Mouse (Mus musculus): ENCODE measurements around the gene Dimt1.
"Not testable (repeated sequence)": the region's sequence is repeated elsewhere in the genome, so short reads cannot be mapped to it uniquely, and the experiment has no call there.

The Dimt1 gene

DNA sequence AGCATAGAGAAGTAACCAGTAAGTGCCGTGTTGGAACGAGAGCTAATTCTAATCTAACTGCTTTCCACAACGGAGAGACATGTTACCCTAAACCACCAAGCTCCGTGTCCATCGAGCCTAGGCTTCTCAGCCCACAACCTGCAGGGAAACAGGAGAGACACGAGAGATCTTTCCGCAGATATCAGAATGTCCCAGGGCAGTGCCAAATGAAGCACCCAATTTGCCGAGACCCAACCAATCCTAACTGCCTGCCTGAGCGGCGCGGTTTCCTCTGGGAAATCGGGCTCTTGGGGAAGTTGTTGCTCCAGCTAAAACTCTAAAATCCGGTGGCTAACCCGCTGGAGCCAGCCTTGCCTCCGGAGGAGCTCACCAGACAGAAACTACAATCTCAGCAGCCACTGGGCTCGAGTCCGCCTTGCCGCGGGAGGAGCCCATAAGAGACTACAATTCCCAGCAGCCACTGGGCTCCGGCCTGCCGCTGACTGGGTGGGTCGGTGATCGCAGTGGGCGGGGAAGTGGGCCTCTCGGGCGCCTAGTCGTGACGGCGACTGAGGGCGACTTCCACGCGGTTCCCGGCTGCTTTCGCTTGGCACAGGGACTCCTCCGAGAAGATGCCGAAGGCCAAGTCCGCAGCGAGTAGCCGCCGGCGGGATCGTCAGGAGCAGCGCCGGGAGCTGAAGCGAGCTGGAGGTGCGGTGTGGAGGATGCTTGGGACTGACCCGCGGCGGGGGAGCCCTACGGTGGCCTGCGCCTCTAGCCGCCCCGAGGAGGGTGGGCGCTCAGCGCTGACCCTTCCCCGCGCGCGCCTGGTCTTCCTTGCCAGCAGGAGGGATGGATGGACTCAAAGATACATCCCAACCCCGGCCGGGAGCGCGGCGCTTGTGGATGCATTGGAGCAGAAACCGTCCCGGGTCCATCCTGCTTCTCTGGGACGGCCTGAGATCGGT is at the start of gene Dimt1:
Gene Dimt1, plus strand, starts transcription at position 534 of the 947 bp plus-strand sequence.
- peak; percentile 83 for DNase-seq (ENCODE audit: low read depth, low spot score)

DNA sequence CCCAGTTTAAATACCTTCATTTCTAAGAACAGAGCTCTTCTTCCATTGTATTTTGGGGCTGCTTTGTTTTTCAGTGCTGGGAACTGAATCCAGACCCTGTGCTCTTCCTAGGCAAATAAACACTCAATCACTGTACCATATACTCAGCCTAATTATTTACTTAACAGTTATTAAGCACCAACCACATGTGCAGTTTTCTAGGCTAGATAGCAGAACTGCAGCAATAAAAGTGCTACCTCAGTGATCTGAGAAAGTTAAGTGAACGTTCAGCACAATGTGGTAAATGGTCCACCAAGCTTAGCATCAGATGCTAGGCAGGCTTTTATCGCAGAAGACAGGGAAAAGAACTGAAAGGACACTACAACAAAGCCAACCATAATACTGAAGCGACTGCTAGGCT is 42.3 kb upstream of the Dimt1 start:
- DNase-seq (ENCODE audit: low read depth, low spot score) = no peak

DNA sequence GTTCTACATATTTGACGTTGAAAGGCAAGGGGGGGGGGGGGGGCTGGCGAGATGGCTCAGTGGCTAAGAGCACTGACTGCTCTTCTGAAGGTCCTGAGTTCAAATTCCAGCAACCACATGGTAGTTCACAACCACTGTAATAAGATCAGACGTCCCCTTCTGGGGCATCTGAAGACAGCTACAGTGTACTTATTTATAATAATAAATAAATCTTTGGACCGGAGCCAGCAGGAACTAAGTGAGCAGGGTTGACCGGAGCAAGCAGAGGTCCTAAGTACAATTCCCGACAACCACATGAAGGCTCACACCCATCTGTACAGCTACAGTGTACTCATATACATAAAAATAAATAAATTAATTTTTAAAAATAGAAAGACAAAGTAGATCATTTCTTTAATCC is 41.8 kb upstream of the Dimt1 start:
- DNase-seq (ENCODE audit: low read depth, low spot score) = not testable (repeated sequence)

DNA sequence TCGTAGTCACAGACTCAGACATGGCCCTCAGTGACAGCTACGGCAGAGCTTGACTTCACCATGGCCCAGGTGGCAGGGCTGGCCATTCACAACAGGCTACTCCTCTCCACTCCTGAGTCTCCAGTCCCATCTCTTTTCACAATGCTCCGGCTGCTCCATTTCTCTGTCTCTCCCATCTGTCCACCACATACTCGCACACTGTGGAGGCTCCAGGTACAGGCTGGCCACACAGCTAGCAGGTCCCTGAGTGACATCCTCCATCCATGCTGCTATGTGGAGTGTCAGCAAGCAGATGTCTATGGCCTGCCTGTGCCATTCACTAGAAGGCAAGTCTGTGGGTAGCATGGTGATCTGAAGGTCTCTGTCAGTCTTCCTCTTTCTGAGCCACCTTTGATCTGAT is 39.7 kb upstream of the Dimt1 start:
- DNase-seq (ENCODE audit: low read depth, low spot score) = no peak

DNA sequence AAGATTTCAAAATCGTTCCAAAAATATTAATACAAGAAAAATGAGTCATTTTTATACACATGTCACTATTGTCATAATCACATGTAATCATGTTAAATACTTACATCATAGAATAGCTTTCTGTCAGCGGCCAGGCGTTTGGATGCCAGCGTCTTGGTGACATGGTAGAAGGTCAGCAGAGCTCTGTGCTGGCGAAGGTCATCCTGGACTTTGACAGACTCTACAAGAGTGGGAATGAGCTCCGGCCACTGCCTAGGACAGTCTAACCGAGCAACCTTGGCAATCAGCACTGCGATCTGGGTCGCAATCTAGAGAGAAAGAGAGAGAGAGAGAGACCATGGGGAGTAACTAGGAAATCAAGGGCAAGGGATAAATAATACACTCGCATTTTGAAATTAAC is 36.8 kb upstream of the Dimt1 start:
- DNase-seq (ENCODE audit: low read depth, low spot score) = no peak

DNA sequence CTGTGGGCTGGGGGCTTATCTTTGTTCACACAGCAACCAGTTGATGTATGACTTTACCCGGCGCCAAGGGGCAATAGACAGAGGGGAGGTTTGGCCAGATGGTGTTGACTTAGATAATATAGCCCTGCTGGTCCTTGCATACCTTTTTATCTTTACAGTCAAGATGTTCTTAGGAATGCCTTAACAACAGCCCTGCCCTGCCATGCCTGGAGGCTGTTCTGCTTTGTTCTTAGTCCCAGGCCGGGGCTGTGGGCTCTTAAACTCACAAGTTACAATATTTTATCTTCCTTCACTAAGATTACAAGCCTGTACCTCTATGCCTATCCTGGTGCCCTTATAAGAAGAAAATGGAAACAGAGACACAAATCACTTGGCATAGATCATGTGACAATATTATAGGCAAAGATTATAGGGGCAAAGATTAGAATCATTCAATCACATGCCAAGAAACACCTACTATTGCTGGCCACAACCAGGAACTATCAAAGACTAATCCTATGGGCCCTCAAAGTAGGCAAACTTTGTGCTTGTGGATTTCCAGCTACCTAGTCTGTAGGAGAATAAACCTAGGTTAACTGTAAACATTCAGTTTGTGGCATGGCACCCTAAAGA is 33.7 kb upstream of the Dimt1 start:
- no peak for DNase-seq (ENCODE audit: low read depth, low spot score)

DNA sequence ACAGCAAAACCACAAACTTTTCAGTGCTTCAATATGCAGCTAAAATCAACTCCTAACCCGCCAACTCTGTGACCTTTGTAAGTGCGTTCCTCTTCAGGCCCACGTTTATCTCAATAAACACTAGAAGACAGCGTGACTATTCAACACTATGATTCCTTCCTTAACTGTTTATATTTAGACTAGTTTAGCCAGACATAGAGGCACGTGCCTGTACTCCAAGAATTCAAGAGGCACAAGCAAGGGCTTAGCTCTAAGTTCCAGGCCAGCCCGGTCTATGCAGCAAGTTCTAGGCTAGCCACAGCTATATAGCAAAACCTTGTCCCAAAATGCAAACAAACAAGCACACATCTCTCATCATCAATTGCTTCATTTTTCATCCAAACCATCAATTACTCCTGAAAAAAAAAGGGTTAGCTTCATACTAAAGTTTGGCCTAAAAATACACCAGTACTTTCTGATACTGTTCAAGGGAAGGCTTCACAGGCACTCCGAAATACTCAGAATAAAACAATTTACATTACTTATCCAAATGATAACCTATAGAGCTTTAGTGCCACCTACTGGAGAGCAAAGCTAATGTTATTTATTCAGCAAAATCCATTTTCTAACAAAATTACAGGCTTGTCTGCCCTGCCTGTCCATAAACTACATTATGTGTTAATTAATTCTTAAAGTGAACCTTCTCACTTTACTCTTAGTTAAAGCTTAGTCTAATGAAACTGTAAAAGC is 28.4 kb upstream of the Dimt1 start:
- peak; percentile 40 for DNase-seq (ENCODE audit: low read depth, low spot score)

DNA sequence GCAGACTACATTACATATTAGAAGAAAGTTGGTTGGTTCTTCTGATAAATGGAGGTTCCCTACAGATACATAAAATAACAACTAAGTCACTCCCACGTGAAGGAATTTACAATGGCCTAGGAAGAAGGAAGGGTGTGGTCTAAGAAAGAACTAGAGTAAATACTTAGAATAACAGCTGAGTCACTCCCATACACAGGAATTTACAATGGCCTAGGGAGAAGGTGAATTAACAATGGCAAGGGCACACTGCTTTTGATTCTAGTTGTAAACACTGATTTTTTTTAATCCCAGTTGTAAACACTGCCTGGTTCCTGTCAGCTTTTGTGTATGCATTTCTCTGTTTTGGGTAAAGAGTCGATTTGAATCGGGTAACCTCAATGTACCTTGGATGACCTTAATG is 21.0 kb upstream of the Dimt1 start:
- DNase-seq (ENCODE audit: low read depth, low spot score) = not testable (repeated sequence)

DNA sequence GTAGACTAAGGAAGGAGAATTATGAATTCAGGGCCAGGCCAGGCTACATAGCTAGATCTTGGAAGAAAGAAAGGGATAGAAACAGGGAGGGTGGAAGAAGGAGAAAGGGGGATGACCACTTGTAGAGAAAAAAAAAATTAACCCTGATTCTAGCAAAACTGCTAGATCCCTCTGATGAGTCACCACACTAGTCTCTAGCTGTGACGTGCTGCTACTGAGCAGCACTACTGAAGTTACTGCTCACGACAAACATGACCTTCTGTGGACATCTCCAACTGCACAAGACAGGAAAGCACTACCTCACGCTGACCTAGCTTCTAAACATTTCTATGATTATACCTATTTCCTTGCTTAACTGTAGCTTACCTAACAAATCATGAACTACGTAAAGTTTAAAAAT is 18.6 kb upstream of the Dimt1 start:
- no peak for DNase-seq (ENCODE audit: low read depth, low spot score)

DNA sequence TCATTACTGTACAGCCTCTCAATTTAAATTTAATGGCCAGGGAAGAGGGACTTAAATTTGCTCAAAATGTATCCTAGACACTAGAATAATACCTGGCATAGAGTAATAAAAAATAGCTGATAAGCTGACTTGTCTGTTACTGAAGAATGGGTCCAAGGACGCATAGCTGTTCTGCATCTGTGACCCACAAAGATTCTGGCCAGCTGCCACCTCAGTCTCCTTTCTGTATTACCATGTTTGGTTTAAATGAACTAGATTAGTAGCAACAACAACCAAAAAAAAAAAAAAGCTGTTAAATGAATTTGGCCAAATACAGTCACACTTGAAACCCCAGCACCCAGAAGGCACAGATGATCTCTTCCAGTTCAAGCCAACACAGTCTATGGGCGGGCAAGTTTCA is 17.7 kb upstream of the Dimt1 start:
- no peak for DNase-seq (ENCODE audit: low read depth, low spot score)

DNA sequence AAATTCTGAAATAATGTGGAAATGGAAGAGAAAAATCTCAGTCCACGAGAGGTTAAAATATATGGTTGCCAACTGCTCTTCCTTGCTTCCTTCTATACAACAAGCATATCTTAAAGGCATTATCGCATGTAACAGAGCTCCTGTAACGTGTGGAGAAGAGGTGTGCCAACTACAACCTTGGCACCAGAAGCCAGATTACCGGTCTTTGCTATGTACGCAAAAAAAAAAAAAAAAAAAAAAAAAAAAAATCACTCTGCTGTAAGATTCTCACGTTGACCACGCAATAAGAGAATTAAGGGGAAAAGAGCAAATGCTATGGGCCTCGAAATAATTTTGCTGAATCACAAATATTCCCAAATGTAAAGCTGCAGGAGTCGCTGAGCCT is 11.1 kb upstream of the Dimt1 start:
- no peak for DNase-seq (ENCODE audit: low read depth, low spot score)

DNA sequence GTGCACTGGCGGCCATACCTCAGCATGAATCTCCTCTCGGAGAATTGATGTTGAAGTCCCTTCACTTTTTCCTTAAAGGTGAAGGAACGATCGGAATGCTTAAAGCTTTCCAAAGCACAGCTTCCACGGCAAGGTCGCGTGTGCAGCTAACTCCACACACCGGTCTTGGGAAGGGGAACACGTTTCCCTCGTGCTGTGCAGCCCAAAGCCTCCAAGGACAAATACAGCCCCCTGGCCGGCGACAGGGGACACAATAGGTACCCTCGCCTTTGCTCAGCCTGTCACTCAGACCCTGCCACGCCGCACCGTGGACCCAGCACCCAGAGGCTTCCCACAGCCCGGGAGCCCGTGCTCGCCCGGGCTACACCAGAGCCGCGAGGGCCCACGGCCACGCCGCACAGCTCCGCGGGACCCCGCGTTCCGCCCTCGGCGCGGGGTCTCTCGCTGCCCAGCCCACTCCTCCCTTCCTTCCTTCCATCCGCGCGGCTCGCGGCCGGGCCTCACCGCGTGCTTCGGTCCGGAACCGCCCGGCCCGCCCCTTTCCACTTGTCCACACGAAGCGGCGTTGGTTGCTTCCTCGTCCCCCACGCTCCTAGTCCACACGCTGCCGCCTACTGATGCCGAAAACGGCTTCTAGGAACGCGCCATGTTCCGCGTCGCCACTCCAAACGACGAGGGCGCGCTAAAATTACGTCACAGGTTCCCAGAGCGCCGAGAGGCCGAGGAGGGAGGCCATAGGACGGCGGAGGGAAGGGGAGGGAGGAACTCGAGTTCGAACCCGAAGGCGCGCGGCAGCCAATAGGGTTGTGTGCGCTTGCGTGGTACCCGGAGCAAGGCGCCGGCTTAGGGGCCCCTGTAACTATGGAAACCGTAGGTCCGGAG is 10.4 kb upstream of the Dimt1 start, which contains the start of gene Ipo11:
Gene Ipo11, minus strand, starts transcription at position 703 of the 882 bp plus-strand sequence.
- peak; percentile 90 for DNase-seq (ENCODE audit: low read depth, low spot score)

DNA sequence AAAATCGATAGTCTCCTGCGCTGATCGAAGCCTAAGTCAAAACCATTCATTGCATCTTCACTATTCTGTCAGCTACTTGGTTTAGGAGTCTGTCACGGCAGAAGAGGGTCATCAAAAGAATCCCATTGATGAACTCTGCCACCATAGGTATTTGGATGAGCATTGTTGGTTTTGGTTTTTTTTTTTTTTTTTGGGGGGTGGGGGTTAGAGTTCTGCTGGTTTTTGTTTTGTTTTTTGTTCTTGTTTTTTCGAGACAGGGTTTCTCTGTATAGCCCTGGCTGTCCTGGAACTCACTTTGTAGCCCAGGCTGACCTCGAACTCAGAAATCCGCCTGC is 9.8 kb upstream of the Dimt1 start:
- DNase-seq (ENCODE audit: low read depth, low spot score) = no peak

DNA sequence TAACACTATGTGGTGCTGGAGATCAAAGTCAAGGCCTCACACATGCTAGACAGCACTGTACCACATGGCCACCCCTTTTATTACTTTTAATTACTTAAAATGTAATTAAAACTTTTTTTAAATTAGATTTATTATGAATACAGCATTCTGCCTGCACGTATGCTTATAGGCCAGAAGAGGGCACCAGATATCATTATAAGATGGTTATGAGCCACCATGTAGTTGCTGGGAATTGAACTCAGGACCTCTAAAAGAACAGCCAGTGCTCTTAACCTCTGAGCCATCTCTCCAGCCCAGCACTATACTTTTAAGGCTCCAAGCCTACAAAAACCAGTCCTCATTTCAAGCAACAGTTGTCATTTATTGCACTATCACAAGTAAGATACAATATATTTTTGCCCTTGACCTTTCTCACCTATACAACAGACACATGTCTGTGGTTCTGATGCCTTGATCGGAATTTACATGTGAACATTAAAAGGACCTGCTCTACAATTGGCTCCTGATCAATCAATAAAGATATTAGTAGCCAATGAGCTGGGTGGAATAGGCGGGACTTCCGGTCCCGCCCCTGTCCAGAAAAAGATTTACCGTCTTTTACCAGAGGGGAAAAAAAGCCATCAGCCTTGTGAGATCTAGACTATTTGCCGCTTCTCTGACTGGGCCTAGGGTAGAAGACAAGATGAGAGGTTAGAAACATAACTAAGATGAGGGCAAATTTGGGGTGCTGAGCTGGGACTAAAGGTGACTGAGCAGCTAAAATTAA is 5.5 kb upstream of the Dimt1 start:
- no peak for DNase-seq (ENCODE audit: low read depth, low spot score)

DNA sequence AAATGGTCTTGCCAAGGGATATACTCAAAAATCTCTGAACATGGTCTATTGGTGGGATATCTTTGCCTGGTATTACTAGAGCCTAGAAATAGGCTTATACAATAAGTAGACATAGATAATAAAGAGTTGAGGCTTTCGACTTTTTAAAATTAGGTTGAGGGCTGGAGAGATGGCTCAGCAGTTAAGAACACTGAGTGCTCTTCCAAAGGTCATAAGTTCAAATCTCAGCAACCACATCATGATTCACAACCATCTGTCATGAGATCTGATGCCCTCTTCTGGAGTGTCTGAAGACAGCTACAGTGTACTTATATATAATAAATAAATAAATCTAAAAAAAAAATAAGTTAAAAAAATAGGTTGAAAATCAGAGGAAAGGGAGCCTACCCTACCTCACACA is 4.2 kb upstream of the Dimt1 start:
- DNase-seq (ENCODE audit: low read depth, low spot score) = no peak

DNA sequence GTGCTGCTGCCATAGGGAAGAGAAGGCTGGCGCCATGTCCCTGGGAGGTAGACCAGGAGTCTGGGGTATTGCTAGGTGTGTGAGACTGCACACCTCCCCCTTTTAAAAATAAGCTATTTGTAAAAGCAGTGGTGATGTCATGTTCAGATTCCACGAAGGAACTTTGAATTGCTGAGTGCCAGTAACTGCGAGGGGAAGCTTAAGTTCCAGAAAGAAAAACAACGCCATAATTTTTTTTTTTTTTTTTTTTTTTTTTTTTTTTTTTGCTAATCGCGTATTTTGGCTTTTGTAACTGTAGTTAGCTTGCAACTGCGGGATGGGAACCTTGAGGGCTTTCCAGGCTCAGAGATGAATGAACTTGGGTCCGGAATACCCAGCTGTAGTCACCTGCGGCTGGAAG is 1.4 kb upstream of the Dimt1 start:
- no peak for DNase-seq (ENCODE audit: low read depth, low spot score)

DNA sequence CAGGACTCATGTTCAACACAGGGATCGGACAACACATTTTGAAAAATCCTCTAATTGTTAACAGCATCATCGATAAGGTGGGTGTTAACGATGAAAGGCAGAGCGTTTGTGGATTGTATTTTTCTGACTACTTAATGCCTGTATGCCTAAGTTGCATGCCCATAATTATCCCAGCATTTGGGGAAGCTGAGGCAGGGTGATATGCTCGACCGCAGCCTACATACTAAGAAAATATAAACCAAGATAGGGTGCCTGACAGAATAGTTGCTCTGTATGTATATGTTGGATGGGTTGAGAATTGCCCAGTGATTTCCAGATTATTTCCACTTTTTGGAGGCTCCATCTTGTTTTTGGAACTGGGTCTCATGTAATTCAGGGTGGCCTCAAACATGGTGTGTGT is 656 bp downstream of the Dimt1 start:
- DNase-seq (ENCODE audit: low read depth, low spot score) = no peak

DNA sequence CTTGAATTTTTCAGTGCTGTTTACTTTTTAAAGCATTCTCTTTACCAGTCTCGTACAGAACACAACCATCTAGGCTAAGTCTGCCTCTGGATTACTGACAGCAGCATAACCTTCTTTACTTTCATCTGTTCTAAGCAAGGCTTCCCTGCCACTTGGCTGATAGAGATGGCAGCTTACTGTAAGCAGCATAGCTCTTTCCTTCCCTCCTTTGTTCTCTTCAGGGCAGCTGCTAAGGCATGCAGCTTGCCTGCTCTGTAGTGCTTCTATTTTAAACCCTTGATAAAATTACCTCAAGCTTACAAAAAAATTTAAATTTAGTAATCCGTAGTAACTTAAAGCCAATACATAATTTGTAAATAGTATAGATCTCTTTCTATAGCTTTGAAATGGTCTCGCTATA is 8.0 kb downstream of the Dimt1 start:
- DNase-seq (ENCODE audit: low read depth, low spot score) = no peak

DNA sequence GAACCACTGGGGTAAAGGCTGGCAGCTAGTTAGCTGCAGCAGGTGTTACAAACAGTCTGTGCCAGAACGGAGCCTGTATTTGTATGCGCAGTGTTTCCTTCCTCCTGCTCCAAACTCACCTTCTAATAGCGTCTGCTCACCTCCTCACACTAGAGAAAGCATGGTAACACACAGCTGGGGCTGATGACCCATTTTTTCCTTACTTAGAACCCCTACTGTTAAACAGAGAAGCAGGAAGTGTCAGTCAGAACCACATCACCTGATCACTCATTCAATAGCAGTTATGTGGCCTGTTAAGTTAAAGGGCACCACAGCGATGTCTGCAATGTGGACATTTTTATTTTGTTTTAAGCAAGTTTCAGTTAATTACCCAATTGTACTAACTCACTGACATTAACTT is 10.6 kb downstream of the Dimt1 start:
- no peak for DNase-seq (ENCODE audit: low read depth, low spot score)

DNA sequence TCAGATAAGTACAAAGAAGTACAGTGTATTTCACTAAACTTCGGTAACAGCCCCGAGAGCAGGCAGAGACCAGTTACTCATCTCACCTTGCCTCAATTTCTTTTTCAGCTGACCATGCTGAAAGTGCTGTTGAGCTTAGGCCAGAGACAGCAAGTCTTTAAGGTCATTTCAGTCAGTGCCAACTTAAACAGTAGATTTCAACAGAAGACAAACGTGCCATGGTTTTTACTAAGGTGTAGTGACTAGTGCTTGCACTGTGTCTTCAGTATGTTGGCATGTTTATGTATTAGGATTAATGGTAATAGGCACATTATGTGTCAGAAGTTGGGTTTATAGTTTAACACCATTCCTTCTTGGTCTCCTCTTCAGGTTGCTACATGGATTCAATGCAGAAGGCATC is 11.4 kb downstream of the Dimt1 start:
- no peak for DNase-seq (ENCODE audit: low read depth, low spot score)

DNA sequence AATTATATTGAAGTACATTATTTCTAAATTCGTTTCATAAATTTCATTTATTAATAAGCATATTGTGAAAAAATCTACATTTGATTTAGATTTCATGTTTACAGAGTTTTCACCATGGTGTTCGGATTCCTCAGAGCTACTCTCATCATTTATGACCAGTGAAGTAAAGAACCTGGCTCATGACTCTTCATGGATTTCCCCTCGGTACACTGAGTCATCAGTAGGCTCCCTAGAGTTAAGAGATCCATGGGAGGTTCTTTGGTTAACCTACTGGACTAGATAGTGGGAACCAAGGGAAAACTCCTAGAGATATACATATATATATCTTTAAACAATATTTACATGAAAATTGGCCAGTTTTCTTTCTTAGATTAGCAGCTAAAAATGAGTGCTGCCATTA is 13.6 kb downstream of the Dimt1 start:
- no peak for DNase-seq (ENCODE audit: low read depth, low spot score)
